Mouse (Mus musculus) hindbrain, embryonic 12.5 days (tissue): ENCODE measurements at regions not wholly inside any gene's neighbourhood (a gene's known extent, or its start where the extent isn't known, plus 50 kb on each side); places are given as distances from the start of the nearest gene placed in this dataset.
A peak's percentile ranks its signal among the peaks of the same experiment; 100 is the strongest.

Experiments
- ATAC-seq: fragments of 200-750 bp; cut with Nextera tagmentation; 2 replicates; pipeline ENCODE4 v1.8.0; 2017; ENCODE audit warnings: moderate TSS enrichment; ENCODE audit not compliant: low FRiP score
- H3K27ac ChIP-seq: fragments of 300-500 bp; sonication (generic); 2 replicates; pipeline ENCODE4 v1.5.1; 2016; ENCODE audit warnings: mild to moderate bottlenecking
- H3K27me3 ChIP-seq: fragments of 300-500 bp; sonication (generic); 2 replicates; pipeline ENCODE4 v1.6.1; 2016; ENCODE audit warnings: mild to moderate bottlenecking
- H3K36me3 ChIP-seq: fragments of 300-500 bp; sonication (generic); 2 replicates; pipeline ENCODE4 v1.6.1; 2016; ENCODE audit warnings: mild to moderate bottlenecking
- H3K4me1 ChIP-seq: fragments of 300-500 bp; sonication (generic); 2 replicates; pipeline ENCODE4 v1.6.1; 2016
- H3K4me2 ChIP-seq: fragments of 300-500 bp; sonication (generic); replicated peaks from 2 replicates; pipeline ENCODE4 v1.6.1; 2016; ENCODE audit warnings: mild to moderate bottlenecking
- H3K4me3 ChIP-seq: fragments of 300-500 bp; sonication (generic); 2 replicates; pipeline ENCODE4 v1.5.1; 2016; ENCODE audit warnings: mild to moderate bottlenecking
- H3K9ac ChIP-seq: fragments of 300-500 bp; sonication (generic); 2 replicates; pipeline ENCODE4 v1.6.1; 2016; ENCODE audit warnings: mild to moderate bottlenecking, moderate library complexity
- H3K9me3 ChIP-seq: fragments of 300-500 bp; sonication (generic); replicated peaks from 2 replicates; pipeline ENCODE4 v1.6.1; 2016; ENCODE audit warnings: mild to moderate bottlenecking
- WGBS: fragments of 180-500 bp; shearing (Covaris S2); methylation state at CpG from one replicate; pipeline ENCODE4 v1.1.7; 2016; 5-methylcytosine and 5-hydroxymethylcytosine counted together

DNA sequence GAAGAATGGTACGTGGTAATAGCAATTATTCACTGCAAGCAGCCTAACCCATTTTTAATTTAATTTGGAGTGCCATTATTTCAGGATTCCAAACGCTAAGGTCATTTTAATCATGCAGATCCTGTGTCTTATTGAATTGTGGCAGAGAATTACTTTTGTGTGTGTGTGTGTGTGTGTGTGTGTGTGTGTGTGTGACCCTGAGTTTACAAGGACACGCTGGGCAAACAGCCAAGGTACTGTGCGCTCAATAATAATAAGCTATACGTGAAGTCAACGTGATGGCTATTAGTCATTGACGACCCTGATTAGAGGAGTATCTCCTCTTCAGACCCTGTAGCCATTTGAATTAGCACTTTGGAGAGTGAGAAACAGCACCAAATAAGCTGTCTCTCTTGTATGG is 144.1 kb downstream of the Klf7 start:
- Histone ChIP-seq H3K4me3 (no peak overlapping the region), H3K9me3 (no peaks in the 10 kb centered on the region), H3K27me3 (no peaks in the 10 kb centered on the region), H3K9ac (no peak overlapping the region), H3K4me2 (no peak overlapping the region), H3K4me1 (peaks cover 5% of the 10 kb centered on the region; the same call in 1 of the 2 replicates), H3K27ac (0 out of 2 replicates have a peak overlapping the region, but pooled peaks have one; percentile 19), H3K36me3 (no peaks in the 10 kb centered on the region)
- WGBS: 66% methylated on average over 7 of the region's 7 CpGs
- ATAC-seq: no peak

DNA sequence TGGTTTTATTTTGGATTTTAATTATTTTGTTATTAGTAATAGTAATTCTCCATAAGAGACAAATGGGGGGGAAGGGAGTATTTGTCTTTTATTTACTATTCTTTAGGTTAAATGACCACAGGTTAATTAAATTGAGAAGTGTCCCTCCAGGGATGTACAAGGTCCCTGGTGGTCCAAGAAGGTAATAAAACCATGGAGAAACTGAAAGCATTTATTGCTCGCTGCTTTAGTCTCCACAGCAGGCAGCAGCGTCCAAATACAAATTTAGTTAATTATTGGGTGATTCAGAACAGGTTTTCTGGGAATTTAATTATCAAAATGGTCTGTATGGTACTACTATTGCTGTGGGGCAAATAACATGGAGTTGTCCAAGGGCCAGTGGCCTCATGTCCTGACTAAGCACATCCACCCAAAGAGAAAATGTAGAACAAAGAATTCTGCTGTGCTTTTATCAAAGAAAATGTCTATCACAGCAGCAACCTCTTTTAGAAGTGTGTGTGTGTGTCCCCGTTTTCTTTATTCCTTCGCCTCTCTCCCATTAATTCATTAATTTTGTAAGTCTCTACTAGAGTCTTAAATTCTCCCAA is 144.7 kb downstream of the Klf7 start:
- no peaks in the 10 kb centered on the region for H3K9me3 ChIP-seq

DNA sequence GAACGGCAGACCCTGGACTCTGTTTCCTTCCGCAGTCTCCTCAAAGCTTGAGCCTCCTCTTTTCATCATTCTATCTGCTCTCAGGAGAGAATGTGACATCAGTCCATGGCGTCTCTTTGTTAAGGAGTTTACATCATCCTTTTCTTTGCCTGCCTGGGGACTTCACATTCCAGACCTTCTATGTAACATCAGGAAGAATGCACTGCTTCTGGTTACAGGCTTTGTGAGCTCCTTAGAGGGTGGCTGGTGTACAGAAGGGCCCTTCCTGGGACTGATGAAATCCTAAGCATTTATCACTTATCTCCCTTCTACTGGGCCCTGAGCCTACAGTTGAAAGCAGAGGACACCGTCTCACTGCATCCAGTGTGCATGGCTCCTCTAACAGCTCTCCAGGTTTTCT is 145.2 kb downstream of the Klf7 start:
- Histone ChIP-seq H3K4me2 (no peak overlapping the region), H3K9ac (no peak overlapping the region), H3K27ac (no peak overlapping the region; the same call in 1 of the 2 replicates), H3K4me3 (no peak overlapping the region), H3K9me3 (no peaks in the 10 kb centered on the region), H3K27me3 (no peaks in the 10 kb centered on the region), H3K4me1 (peaks cover 5% of the 10 kb centered on the region; the same call in 1 of the 2 replicates), H3K36me3 (no peaks in the 10 kb centered on the region)
- no peak for ATAC-seq
- 61% methylated on average over 4 of the region's 4 CpGs for WGBS

More for the DNA sequence above, 144.7 kb downstream of the Klf7 start:
- Histone ChIP-seq H3K9ac (no peak overlapping the region), H3K27me3 (no peaks in the 10 kb centered on the region), H3K36me3 (no peaks in the 10 kb centered on the region), H3K4me1 (peaks cover 5% of the 10 kb centered on the region; the same call in 1 of the 2 replicates), H3K4me2 (no peak overlapping the region), H3K27ac (peak overlapping the region; percentile 19), H3K4me3 (no peak overlapping the region)
- no peak for ATAC-seq
- 56% methylated on average over 4 of the region's 4 CpGs for WGBS

DNA sequence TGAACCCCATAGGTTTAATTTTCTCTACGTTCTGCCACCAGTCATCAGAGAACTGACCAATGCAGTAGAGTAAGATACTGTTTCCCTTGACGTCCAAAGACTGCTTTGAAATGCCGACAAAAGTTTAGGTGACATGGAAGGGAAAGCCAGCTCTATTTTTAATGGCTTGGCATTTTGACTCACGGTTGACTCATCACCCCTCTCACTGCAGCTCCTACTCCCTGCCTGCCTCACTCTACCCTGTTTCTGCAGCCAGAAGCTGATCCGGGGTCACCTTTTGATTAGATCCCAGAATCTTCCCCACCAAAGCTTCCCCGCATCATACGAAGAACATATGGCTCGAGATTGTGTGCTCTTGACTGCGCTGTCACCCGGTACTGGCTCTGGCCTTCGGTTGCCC is 154.2 kb downstream of the Klf7 start:
- H3K4me2 ChIP-seq: no peak overlapping the region
- no peak overlapping the region for H3K9ac ChIP-seq
- H3K36me3 ChIP-seq: no peaks in the 10 kb centered on the region
- ATAC-seq: no peak
- H3K4me1 ChIP-seq: no peaks in the 10 kb centered on the region
- H3K27me3 ChIP-seq: no peaks in the 10 kb centered on the region
- H3K4me3 ChIP-seq: no peak overlapping the region
- WGBS: 90% methylated on average over 11 of the region's 11 CpGs
- H3K9me3 ChIP-seq: no peaks in the 10 kb centered on the region
- H3K27ac ChIP-seq: no peak overlapping the region

DNA sequence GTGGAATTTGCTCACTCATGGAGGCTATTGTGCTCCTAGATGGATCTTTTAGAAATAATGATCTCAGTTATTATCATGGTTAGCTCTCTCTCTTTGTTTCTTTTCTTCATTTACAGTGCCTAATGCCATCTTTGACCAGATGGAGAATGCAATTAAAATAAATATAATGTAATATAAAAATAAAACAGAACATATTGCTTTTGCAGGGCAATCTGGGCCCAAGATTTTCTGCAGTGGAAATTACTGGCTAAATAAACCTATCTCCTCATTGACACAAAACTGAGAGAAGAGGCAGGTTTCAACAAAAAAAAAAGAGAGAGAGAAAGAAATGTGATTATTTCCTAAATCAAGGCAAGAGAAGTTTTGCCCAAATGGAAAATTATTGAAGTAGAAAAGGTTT is 156.6 kb downstream of the Klf7 start:
- H3K36me3 ChIP-seq: no peaks in the 10 kb centered on the region
- H3K27ac ChIP-seq: no peak overlapping the region
- no peak for ATAC-seq

DNA sequence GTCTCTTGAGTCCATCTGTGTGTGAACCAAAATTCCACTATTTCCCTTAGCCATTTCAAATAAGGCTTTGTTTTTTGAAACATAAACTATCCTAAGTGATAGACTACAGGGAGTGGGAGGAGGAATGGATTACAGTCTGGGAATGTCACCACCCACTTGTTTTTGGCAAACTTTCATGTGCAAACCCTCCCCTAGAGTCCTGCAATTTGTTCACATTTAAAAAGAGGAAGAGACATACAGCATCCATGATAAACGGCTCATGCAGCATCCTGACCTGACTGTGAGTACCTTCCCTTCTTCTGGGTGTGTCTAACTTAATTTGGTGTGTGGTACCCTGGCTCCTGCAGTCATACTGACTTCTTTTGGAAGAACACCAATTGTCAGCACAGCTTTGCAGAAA is 157.6 kb downstream of the Klf7 start:
- no peak overlapping the region for H3K4me2 ChIP-seq
- 59% methylated on average over 1 of the region's 1 CpGs for WGBS
- H3K9ac ChIP-seq: no peak overlapping the region
- H3K36me3 ChIP-seq: no peaks in the 10 kb centered on the region
- no peaks in the 10 kb centered on the region for H3K4me1 ChIP-seq
- ATAC-seq: no peak
- no peak overlapping the region for H3K4me3 ChIP-seq
- H3K9me3 ChIP-seq: no peaks in the 10 kb centered on the region
- H3K27ac ChIP-seq: no peak overlapping the region
- no peaks in the 10 kb centered on the region for H3K27me3 ChIP-seq

More for the DNA sequence above, 156.6 kb downstream of the Klf7 start:
- no peaks in the 10 kb centered on the region for H3K27me3 ChIP-seq
- no peaks in the 10 kb centered on the region for H3K4me1 ChIP-seq
- no peaks in the 10 kb centered on the region for H3K9me3 ChIP-seq
- H3K4me2 ChIP-seq: no peak overlapping the region
- no peak overlapping the region for H3K9ac ChIP-seq
- no peak overlapping the region for H3K4me3 ChIP-seq

DNA sequence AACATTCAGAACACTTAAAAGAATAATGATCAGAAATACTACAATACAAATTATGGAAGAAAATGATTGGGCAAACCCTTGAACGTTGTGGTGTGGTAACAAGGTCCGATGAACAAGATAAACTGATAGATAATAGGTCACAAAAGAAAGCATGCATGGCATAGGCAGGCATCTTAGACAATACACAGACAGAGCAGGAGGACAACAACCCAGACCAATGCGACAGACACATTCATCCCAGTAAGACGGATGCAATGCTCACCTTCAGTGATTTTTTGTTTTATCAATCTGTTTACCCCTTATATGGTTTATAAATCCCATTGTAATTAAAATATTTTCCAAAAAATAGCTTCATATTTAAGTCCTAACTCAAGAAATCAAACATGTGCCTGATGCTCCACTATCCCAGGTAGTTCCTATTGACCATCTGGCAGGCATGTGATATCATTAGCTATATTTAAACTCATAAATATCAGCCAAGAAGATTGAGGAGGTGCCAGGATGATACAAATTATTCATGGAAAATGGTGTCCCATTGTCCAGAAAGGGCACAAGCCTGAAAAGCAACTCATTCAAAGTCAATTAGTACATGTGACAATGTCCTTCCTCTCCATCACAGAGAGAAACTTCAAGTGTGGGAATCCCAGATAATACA is 166.3 kb downstream of the Klf7 start:
- no peaks in the 10 kb centered on the region for H3K36me3 ChIP-seq
- no peak overlapping the region for H3K4me3 ChIP-seq
- no peak overlapping the region for H3K9ac ChIP-seq
- H3K4me1 ChIP-seq: peaks cover 9% of the 10 kb centered on the region
- WGBS: 91% methylated on average over 4 of the region's 4 CpGs
- no peaks in the 10 kb centered on the region for H3K9me3 ChIP-seq
- no peak overlapping the region for H3K4me2 ChIP-seq
- no peak overlapping the region for H3K27ac ChIP-seq
- no peak for ATAC-seq
- no peaks in the 10 kb centered on the region for H3K27me3 ChIP-seq

DNA sequence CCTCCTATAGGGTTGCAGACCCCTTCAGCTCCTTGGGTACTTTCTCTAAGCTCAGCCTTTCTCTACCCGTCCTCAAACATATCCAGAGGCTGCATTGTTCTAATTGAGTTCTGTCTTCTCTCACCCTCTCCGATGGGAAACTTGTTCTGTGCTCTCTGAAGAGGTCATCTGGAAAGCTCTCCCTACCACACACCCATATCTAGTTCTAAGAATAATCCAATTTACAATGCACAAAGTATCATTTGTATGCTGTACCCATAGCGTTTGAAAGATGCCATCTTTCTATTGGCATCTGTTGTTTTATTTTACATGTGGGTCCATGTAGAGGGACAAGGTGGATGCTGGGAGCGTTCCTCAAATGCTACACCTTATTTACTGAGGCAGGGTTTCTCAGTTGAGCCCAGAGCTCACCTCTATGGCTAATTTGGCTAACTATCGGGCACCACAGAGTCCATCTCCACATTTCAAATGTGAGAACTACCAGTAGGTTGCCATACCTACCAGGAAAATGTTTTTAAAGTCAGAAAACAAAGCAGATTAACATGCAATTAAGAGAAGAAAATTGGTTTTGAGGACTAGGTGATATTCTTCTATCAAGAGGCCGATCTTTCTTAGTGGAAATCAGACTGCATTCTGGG is 167.1 kb downstream of the Klf7 start:
- no peaks in the 10 kb centered on the region for H3K9me3 ChIP-seq
- no peak overlapping the region for H3K4me3 ChIP-seq
- H3K4me2 ChIP-seq: no peak overlapping the region
- H3K9ac ChIP-seq: no peak overlapping the region
- H3K27me3 ChIP-seq: no peaks in the 10 kb centered on the region
- WGBS: 91% methylated on average over 6 of the region's 6 CpGs
- peaks cover 9% of the 10 kb centered on the region for H3K4me1 ChIP-seq
- H3K36me3 ChIP-seq: no peaks in the 10 kb centered on the region
- H3K27ac ChIP-seq: no peak overlapping the region
- no peak for ATAC-seq

DNA sequence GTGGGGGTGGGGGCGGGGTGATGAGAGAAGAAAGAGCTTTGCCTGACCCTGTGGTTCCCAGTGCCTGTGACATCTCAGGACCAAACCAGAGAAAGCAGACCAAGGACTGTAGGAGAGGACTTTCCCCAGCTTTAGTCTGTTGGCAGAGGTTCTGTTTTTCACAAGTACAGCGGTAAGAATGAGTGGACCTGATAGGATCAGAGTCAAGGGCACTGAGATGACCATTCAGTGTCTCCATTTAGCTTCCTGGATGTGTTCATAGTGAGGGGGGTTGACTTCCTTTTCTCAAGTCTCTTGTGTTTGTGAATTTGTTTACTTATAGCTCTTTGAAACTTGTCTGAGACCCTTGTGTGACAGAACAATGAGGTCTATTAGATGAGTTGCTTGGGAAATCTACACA is 167.9 kb downstream of the Klf7 start:
- H3K27ac ChIP-seq: no peak overlapping the region
- no peak overlapping the region for H3K4me3 ChIP-seq
- WGBS: 62% methylated on average over 2 of the region's 2 CpGs
- H3K4me1 ChIP-seq: peaks cover 9% of the 10 kb centered on the region
- ATAC-seq: no peak
- no peaks in the 10 kb centered on the region for H3K27me3 ChIP-seq
- no peaks in the 10 kb centered on the region for H3K36me3 ChIP-seq
- H3K9ac ChIP-seq: no peak overlapping the region
- H3K9me3 ChIP-seq: no peaks in the 10 kb centered on the region
- no peak overlapping the region; the same call in 1 of the 2 replicates for H3K4me2 ChIP-seq

DNA sequence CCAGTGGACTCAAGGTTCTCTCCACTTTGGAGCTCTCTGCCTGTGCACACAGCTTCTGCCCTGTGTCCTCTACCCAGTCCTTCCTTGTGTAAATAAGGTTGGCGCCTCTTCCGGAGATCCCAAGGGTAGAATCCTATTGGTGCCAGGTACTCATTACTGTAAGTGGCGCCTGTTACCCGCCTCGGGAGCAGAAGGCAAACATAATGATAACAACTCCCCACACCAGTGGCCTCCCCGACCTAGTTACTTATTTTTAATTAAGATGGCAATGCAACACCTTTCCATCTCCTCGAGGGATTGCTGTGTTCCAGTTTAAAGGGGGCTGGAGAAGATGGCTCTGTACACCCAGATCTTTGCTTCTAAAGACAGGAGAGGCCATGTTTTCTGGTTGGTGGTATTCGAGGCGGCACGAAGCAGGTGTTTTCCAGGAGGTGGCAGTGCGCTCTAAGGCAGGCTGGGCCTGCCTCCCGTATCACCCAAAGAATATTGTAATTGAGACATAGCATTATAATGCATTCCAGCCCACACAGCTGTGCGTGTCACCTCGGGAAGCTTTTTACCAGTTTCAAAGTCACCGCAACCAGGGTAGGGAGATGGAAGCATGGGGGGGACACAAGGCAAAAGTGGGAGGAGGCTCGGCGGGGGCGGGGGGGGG is 168.7 kb downstream of the Klf7 start:
- no peak overlapping the region for H3K9ac ChIP-seq
- no peak overlapping the region for H3K27ac ChIP-seq
- H3K4me3 ChIP-seq: no peak overlapping the region
- no peaks in the 10 kb centered on the region for H3K9me3 ChIP-seq
- H3K4me1 ChIP-seq: peaks cover 9% of the 10 kb centered on the region
- H3K36me3 ChIP-seq: no peaks in the 10 kb centered on the region
- no peaks in the 10 kb centered on the region for H3K27me3 ChIP-seq
- H3K4me2 ChIP-seq: peak overlapping the region; percentile 24; the same call in 1 of the 2 replicates
- WGBS: 50% methylated on average over 18 of the region's 18 CpGs
- ATAC-seq: peak; percentile 81

DNA sequence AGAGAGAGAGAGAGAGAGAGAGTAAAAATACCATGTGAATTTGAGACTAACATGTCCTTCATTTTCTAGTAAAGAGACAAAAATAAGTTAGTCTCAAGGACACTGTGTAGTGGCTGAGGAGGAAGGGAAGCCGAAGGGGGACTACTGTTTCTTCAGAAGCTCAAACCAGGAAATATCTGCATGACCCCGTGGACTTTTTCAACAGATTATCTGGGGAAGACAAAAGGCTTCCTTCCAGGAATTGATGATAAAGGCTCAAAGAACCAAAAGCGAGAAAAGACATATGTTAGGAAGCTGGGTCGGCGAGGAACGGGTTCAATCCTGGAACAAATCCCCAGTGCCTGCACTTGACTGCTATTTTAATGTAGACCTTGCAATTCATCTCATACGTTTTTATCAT is 170.4 kb downstream of the Klf7 start:
- no peak for ATAC-seq
- no peak overlapping the region for H3K9ac ChIP-seq
- no peaks in the 10 kb centered on the region for H3K27me3 ChIP-seq
- no peak overlapping the region for H3K27ac ChIP-seq
- 79% methylated on average over 7 of the region's 7 CpGs for WGBS
- H3K36me3 ChIP-seq: no peaks in the 10 kb centered on the region
- peaks cover 9% of the 10 kb centered on the region for H3K4me1 ChIP-seq
- no peak overlapping the region for H3K4me2 ChIP-seq
- H3K9me3 ChIP-seq: no peaks in the 10 kb centered on the region
- no peak overlapping the region for H3K4me3 ChIP-seq

DNA sequence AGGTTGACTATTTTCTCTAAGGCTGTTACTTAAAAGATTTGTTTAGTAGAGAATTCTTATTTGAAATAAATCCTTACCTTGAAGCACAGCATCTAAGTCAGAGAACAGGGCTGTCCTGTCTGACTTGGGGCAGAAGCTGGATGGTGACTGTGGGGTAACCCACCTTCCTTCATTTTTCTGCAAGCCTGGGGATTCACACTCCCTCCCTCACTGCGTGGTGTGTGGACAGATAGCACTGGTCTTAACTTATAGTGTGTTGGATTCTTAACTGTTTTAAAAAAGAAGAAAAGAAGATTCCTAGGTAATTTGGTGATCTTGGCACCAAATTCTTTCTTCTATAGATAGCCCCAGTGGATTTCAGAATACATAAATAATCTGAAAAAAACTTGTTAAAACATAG is 174.8 kb downstream of the Klf7 start:
- Histone ChIP-seq H3K4me2 (no peak overlapping the region), H3K9ac (no peak overlapping the region), H3K27me3 (no peaks in the 10 kb centered on the region), H3K4me1 (no peaks in the 10 kb centered on the region), H3K27ac (no peak overlapping the region), H3K9me3 (no peaks in the 10 kb centered on the region), H3K36me3 (no peaks in the 10 kb centered on the region), H3K4me3 (no peak overlapping the region)
- ATAC-seq: no peak
- 71% methylated on average over 1 of the region's 1 CpGs for WGBS
